Mouse (Mus musculus) hindbrain, embryonic 16.5 days (tissue): ENCODE results near the gene Thada. TPM values are rescaled to one million over a fixed set of nuclear protein-coding genes. Genes with fewer than 3 reads are reported as not detected.

Source experiments
- ATAC-seq: fragments of 200-750 bp; cut with Nextera tagmentation; 2 replicates; pipeline ENCODE4 v1.8.0; 2017; ENCODE audit warnings: moderate TSS enrichment, moderate library complexity
- H3K27ac ChIP-seq: fragments of 300-500 bp; sonication (generic); 2 replicates; pipeline ENCODE4 v1.5.1; 2014; ENCODE audit warnings: low read depth, mild to moderate bottlenecking, control low read depth, low read length, moderate library complexity
- H3K27me3 ChIP-seq: fragments of 300-500 bp; sonication (generic); replicated peaks from 2 replicates; pipeline ENCODE4 v1.6.1; 2014; ENCODE audit warnings: low read length; ENCODE audit not compliant: control insufficient read depth, insufficient read depth
- H3K36me3 ChIP-seq: fragments of 300-500 bp; sonication (generic); 2 replicates; pipeline ENCODE4 v1.6.1; 2014; ENCODE audit warnings: mild to moderate bottlenecking, low read length, moderate library complexity, mixed read lengths; ENCODE audit not compliant: control insufficient read depth, insufficient read depth
- H3K4me1 ChIP-seq: fragments of 300-500 bp; sonication (generic); 2 replicates; pipeline ENCODE4 v1.6.1; 2014; ENCODE audit warnings: low read depth, low read length; ENCODE audit not compliant: control insufficient read depth, insufficient read depth
- H3K4me2 ChIP-seq: fragments of 300-500 bp; sonication (generic); 2 replicates; pipeline ENCODE4 v1.6.1; 2014; ENCODE audit warnings: mild to moderate bottlenecking, low read length, control low read depth, moderate library complexity
- H3K4me3 ChIP-seq: fragments of 300-500 bp; sonication (generic); 2 replicates; pipeline ENCODE4 v1.5.1; 2014; ENCODE audit warnings: mild to moderate bottlenecking, low read length, control low read depth, moderate library complexity
- H3K9ac ChIP-seq: fragments of 300-500 bp; sonication (generic); 2 replicates; pipeline ENCODE4 v1.6.1; 2014; ENCODE audit warnings: low read depth, mild to moderate bottlenecking, control low read depth, low read length, moderate library complexity
- H3K9me3 ChIP-seq: fragments of 300-500 bp; sonication (generic); 2 replicates; pipeline ENCODE4 v1.6.1; 2014; ENCODE audit warnings: mild to moderate bottlenecking, low read length, moderate library complexity; ENCODE audit not compliant: control insufficient read depth
- WGBS: fragments of 180-500 bp; shearing (Covaris S2); extraction: QIAGEN DNeasy Blood & Tissue Kit; methylation state at CpG from one replicate; pipeline ENCODE4 v1.1.7; 2014; 5-methylcytosine and 5-hydroxymethylcytosine counted together
- polyA plus RNA-seq: library from polyadenylated mRNA; unstranded; fragments of >200 nt; fragmentation: Nextera tagmentation; extraction: Ambion mirVana; gene quantifications from 2 replicates; pipeline ENCODE4 v1.2.1, GENCODE M21; 2015

The Thada gene
- polyA plus RNA-seq, 1 experiment from 2014 or later = 5.1 TPM

DNA sequence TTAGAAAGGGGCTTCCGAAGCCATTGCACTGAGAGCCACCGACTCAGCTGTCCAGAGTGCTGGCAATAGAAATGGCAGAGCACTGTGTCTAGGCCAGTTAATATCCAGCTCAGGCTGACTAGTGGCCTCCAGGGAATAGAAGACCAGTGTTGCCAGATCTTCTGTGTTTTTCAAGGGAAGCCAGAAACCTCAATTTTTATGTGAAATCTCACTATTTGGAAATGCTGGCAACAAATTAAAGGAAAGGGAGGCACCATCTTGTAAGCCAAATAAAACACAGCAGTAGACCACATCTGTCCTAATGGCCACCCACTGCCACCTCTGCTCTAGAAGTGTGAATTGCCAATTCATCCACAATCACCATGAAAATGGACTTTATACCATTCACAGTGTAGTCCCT is 76.0 kb downstream of the Thada start:
- Histone ChIP-seq H3K36me3 (peaks cover 2% of the 10 kb centered on the region; the same call in 1 of the 2 replicates), H3K9ac (no peak overlapping the region), H3K4me2 (no peak overlapping the region), H3K27me3 (no peaks in the 10 kb centered on the region), H3K4me3 (no peak overlapping the region), H3K27ac (no peak overlapping the region), H3K4me1 (no peaks in the 10 kb centered on the region), H3K9me3 (no peaks in the 10 kb centered on the region)
- ATAC-seq = no peak
- 67% methylated on average over 2 of the region's 2 CpGs for WGBS

DNA sequence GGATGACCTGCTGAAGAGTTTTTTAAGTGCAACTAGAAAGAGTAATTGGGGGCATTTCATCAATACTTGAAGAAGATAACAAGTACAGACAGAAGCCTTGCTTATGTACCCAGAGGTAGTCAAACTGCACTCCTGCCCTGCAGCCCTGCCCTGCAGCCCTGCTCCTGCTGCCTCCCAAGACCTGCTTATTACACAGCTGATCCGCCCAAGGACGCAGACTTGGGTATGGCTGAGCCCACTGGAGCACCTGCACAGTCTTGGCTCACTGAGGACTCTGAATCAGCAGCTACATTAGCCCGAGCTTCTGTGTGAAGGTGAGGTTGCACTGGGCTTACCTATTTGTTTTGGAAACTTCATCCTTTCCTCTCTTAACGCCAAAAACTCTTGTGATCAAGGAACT is 79.8 kb downstream of the Thada start:
- H3K9ac ChIP-seq = no peak overlapping the region
- H3K27ac ChIP-seq = no peak overlapping the region
- H3K9me3 ChIP-seq = no peaks in the 10 kb centered on the region
- peaks cover 9% of the 10 kb centered on the region; the same call in 1 of the 2 replicates for H3K36me3 ChIP-seq
- H3K27me3 ChIP-seq = no peaks in the 10 kb centered on the region
- H3K4me2 ChIP-seq = no peak overlapping the region
- 89% methylated on average over 4 of the region's 4 CpGs for WGBS
- H3K4me1 ChIP-seq = no peaks in the 10 kb centered on the region
- ATAC-seq = no peak
- no peak overlapping the region for H3K4me3 ChIP-seq

DNA sequence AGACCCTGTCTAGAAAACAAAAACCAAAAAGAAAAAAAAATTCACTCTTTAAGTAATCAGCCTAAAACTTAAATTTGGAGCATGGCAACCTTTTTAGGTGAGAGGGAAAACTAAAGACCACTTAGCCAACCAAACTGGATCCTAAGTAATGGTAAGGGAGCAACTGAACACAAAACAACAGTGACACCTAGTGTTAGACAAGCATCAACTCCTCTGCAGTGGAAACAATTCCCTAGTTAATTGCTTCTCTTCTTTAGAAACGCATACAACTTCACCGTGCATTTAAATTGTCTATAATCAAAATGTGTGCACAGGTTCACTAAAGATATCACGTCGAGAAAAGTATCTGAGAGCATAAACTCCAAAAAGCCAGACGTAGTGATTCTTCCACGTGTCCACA is 80.3 kb downstream of the Thada start:
- 85% methylated on average over 6 of the region's 6 CpGs for WGBS
- Histone ChIP-seq H3K9me3 (no peaks in the 10 kb centered on the region), H3K27me3 (no peaks in the 10 kb centered on the region), H3K27ac (no peak overlapping the region), H3K4me2 (no peak overlapping the region), H3K4me1 (no peaks in the 10 kb centered on the region), H3K4me3 (no peak overlapping the region), H3K36me3 (peaks cover 9% of the 10 kb centered on the region; the same call in 1 of the 2 replicates), H3K9ac (no peak overlapping the region)
- no peak for ATAC-seq

DNA sequence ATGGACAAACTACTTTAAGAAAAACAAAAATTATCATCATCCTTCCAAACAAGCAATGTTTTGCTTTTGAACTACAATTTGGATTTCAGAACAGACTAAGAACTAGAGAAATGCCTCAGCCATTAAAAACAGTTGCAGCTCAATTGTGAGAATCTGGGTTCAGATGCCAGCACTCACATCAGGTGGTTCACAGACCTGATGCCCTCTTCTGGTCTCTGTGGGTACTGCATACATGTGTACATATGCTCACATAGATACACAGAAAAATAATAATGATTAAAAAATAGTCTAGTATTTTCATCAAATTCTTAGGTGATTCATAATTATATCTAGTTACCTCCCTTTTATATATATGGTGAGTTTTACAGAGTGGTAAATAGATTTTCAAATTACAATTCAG is 81.3 kb downstream of the Thada start:
- H3K36me3 ChIP-seq = peaks cover 9% of the 10 kb centered on the region; the same call in 1 of the 2 replicates
- no peak overlapping the region for H3K9ac ChIP-seq
- no peak overlapping the region for H3K4me2 ChIP-seq
- no peaks in the 10 kb centered on the region for H3K9me3 ChIP-seq
- H3K27ac ChIP-seq = no peak overlapping the region
- ATAC-seq = no peak
- no peak overlapping the region for H3K4me3 ChIP-seq
- H3K27me3 ChIP-seq = no peaks in the 10 kb centered on the region
- no peaks in the 10 kb centered on the region for H3K4me1 ChIP-seq

DNA sequence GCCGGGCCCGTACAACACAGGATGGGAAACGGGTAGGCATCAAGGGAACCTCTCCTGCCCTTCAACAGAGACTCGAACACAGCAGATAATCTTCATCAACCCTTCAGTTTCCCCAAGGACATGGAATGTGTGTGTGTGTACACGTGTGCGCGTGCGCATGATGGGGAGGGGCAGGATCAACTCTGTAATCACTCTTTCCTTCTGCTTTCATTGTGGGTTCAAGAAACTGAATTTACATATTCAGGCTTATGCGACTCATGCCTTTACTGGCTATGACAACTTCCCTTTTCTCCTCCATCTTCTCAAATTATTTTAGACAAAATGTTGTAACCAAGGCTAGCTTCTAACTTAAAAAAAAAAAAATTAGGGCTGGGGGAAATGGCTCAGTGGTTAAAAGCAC is 85.7 kb downstream of the Thada start:
- Histone ChIP-seq H3K9me3 (no peaks in the 10 kb centered on the region), H3K9ac (no peak overlapping the region), H3K4me3 (no peak overlapping the region), H3K4me2 (no peak overlapping the region), H3K27me3 (no peaks in the 10 kb centered on the region), H3K4me1 (no peaks in the 10 kb centered on the region), H3K27ac (no peak overlapping the region), H3K36me3 (peaks cover 9% of the 10 kb centered on the region; the same call in 1 of the 2 replicates)
- ATAC-seq = no peak
- 97% methylated on average over 9 of the region's 9 CpGs for WGBS

DNA sequence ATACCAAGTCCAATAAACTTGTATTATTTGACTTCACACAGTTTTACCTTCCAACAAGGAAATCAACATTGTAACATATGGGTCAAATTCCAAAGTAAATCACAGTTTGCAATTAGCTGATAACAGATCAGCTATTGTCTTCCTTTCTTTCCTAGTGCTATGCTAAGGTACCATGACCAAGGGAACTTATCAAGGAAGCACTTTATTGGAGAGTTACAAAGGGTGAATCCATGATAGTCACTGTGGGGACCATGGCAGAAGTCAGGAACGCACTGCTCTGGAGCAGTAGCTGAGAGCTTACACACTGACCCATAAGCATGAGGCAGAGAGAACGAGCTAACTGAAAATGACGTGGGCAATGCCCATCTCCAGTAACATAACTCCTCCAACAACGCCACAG is 89.1 kb downstream of the Thada start:
- no peak for ATAC-seq
- Histone ChIP-seq H3K9me3 (no peaks in the 10 kb centered on the region), H3K9ac (no peak overlapping the region), H3K4me2 (no peak overlapping the region), H3K36me3 (no peaks in the 10 kb centered on the region), H3K4me1 (no peaks in the 10 kb centered on the region), H3K4me3 (no peak overlapping the region), H3K27ac (no peak overlapping the region), H3K27me3 (no peaks in the 10 kb centered on the region)
- 92% methylated on average over 4 of the region's 4 CpGs for WGBS

DNA sequence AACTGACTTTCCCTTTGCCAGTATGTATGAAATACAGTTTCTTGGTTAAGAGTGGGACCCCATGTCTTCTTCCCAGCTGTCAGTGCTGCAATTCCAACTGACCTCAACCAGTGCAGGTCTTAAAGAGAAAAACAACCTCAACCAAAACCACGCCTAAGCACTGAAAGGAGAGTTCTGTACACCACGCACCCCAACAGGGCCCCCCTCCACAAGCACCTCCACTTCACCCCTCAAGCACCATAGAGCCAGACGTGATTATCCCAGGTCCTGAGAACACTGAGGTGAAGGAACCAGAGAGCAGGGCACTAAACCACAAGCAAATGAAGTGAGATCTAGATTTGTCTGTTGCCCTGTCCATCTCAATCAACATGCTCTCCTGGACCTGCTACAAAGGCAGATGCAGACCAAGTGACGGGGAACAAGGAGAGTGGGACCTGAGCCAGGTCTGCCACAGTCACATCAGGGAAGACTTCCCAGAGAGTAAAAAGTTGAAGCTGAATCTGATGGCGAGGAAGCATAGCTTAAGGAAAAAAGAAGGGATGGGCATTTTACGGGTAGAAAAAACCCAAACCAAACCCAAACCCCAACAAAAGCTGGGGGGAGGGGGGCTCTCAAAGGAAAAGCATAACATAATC is 93.5 kb downstream of the Thada start:
- no peaks in the 10 kb centered on the region for H3K9me3 ChIP-seq
- no peak overlapping the region for H3K4me2 ChIP-seq
- H3K4me1 ChIP-seq = peaks cover 13% of the 10 kb centered on the region
- H3K27me3 ChIP-seq = no peaks in the 10 kb centered on the region
- H3K36me3 ChIP-seq = no peaks in the 10 kb centered on the region
- H3K4me3 ChIP-seq = no peak overlapping the region
- WGBS = 74% methylated on average over 6 of the region's 6 CpGs
- no peak overlapping the region for H3K27ac ChIP-seq
- no peak overlapping the region for H3K9ac ChIP-seq
- ATAC-seq = no peak

DNA sequence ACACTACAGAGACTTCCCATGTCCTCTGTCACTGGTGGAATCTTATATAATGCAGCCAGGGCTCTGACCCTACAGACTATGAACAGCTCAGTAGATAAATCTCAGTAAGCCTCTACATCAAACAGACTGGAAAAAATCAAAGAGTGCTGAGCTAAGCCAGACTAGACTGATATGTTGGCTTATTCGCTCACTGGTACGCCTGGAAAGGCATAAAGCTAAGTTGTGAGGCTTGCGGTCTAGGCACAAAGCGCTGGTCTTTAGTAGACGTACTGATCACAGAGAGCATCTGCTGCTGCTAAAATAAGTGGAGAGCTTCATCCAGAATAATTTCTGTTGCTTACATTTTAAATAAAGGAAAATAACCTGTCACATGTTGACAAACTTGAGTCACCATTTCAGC is 95.6 kb downstream of the Thada start:
- 75% methylated on average over 5 of the region's 5 CpGs for WGBS
- Histone ChIP-seq H3K4me1 (peaks cover 21% of the 10 kb centered on the region), H3K27ac (no peak overlapping the region)

DNA sequence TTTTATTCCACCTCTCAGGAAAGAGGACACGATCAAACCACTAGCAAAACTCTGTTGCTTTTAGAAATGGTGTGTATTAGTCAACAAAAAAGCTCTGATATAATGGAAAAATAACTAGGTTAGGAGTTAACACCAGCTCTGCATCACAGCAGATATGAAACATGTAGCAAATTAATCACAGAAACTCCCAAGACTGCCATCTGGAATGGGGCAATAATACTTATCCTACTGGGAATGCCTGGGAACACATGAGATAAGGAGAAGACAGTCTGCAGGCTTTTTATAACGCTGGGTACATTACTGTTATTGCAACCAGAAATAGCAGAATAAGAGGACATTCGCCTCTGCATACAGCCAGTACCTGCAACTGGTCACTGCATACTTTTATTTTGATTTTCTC is 96.2 kb downstream of the Thada start:
- H3K36me3 ChIP-seq = no peaks in the 10 kb centered on the region
- no peak overlapping the region for H3K9ac ChIP-seq
- no peak for ATAC-seq
- H3K27ac ChIP-seq = no peak overlapping the region
- WGBS = 77% methylated on average over 3 of the region's 3 CpGs
- no peak overlapping the region for H3K4me3 ChIP-seq
- H3K4me1 ChIP-seq = peaks cover 26% of the 10 kb centered on the region
- no peak overlapping the region for H3K4me2 ChIP-seq
- H3K27me3 ChIP-seq = no peaks in the 10 kb centered on the region
- H3K9me3 ChIP-seq = no peaks in the 10 kb centered on the region

More for the DNA sequence above, 95.6 kb downstream of the Thada start:
- no peak for ATAC-seq
- Histone ChIP-seq H3K4me3 (no peak overlapping the region), H3K36me3 (no peaks in the 10 kb centered on the region), H3K4me2 (no peak overlapping the region), H3K9me3 (no peaks in the 10 kb centered on the region), H3K27me3 (no peaks in the 10 kb centered on the region), H3K9ac (no peak overlapping the region)
